Mouse (Mus musculus) bone marrow, adult 2 months (tissue): ENCODE measurements around the gene Iba57.

ENCODE experiments used
- CTCF ChIP-seq: fragments of 200-500 bp; IDR thresholded peaks from 2 replicates; pipeline ENCODE4 v1.5.1; 2011; ENCODE audit warnings: low read length, control low read depth; ENCODE audit not compliant: control insufficient read depth, insufficient read depth
- POLR2A ChIP-seq: fragments of 200-500 bp; IDR thresholded peaks from 2 replicates; pipeline ENCODE4 v1.6.1; 2011; ENCODE audit warnings: low read depth, mild to moderate bottlenecking, control low read depth, low read length, borderline replicate concordance; ENCODE audit not compliant: control insufficient read depth

GRCm38 (mm10) chr11:59169807-59170206, 6.3 kb upstream of the Iba57 start:
- TF ChIP-seq POLR2A (no peak), CTCF (no peak)
